Comparison of ENCODE assay signal across 9 mouse cellular contexts in the genomic region with DNA sequence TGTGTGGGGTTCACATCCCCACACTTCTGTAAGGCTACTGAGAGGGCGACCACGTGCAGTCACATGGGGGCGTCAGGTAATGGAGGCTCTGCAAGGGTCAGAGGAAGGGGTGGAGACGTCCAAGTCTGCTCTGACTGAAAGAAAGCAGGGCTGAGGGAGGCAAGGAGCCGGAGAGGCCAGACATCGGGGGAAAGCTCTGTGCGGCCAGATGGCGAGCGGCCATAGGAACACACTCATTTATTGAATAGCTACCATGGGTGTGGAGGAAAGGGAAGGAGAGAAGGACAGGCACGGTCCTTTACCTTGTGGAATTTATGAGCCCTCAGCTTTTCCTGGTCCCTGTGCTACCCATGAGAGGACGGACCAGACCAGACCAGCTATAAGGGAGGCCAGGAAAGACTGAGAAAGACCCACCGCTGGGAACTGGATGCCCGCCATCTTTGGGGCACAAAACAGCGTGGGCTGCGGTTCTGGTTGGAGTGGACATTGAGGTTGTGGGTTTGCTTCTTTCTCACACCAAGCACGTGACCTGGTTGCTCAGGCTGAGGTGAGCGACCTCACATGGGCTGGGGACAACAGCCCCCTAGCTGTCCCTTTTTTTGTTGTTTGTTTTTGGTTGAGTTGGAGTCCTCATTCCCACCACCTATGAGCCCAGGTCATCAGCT. TPM values are rescaled to one million over a fixed set of nuclear protein-coding genes. Genes with fewer than 3 reads are reported as not detected.
DNase-seq lines count a peak whose midpoint lies in the region; ATAC-seq lines count a peak whose summit lies in the region.
"Had no signal": no experiment of that assay in that cellular context is flagged by ENCODE, and none has a peak within 500 bp of the region (broad histone marks: within the 10 kb centered on the region; RNA-seq: fewer than 3 reads in every experiment).

No protein-coding gene starts in this region.

- H3K4me2 ChIP-seq in hindbrain, embryonic 12.5 days (replicated peaks): no peak overlapping the region
- no peak overlapping the region for H3K4me2 ChIP-seq in hindbrain, embryonic 11.5 days (replicated peaks; ENCODE audit: low read depth, low read length)
- no peak overlapping the region for H3K4me2 ChIP-seq in embryonic facial prominence, embryonic 12.5 days (replicated peaks)
- H3K4me2 ChIP-seq in limb, embryonic 13.5 days (replicated peaks): peak overlapping the region; percentile 34

- no peak overlapping the region for H3K4me3 ChIP-seq in hindbrain, embryonic 12.5 days
- H3K4me3 ChIP-seq in hindbrain, embryonic 11.5 days (ENCODE audit: low read depth, low read length): no peak overlapping the region
- H3K4me3 ChIP-seq in embryonic facial prominence, embryonic 12.5 days: no peak overlapping the region
- no peak overlapping the region for H3K4me3 ChIP-seq in limb, embryonic 13.5 days

- WGBS in hindbrain, embryonic 12.5 days: 82% methylated on average over 17 of the region's 17 CpGs
- 86% methylated on average over 17 of the region's 17 CpGs for WGBS in hindbrain, embryonic 11.5 days
- 81% methylated on average over 17 of the region's 17 CpGs for WGBS in embryonic facial prominence, embryonic 12.5 days
- WGBS in limb, embryonic 13.5 days: 60% methylated on average over 17 of the region's 17 CpGs

- H3K9ac ChIP-seq in hindbrain, embryonic 12.5 days: no peak overlapping the region
- H3K9ac ChIP-seq in hindbrain, embryonic 11.5 days (ENCODE audit: low read depth, low read length): no peak overlapping the region
- H3K9ac ChIP-seq in embryonic facial prominence, embryonic 12.5 days: no peak overlapping the region
- H3K9ac ChIP-seq in limb, embryonic 13.5 days: no peak overlapping the region; the same call in 1 of the 2 replicates

- no peaks in the 10 kb centered on the region for H3K36me3 ChIP-seq in hindbrain, embryonic 12.5 days
- H3K36me3 ChIP-seq in hindbrain, embryonic 11.5 days (ENCODE audit: control insufficient read depth, insufficient read depth, low read length): no peaks in the 10 kb centered on the region
- no peaks in the 10 kb centered on the region for H3K36me3 ChIP-seq in embryonic facial prominence, embryonic 12.5 days
- H3K36me3 ChIP-seq in limb, embryonic 13.5 days: no peaks in the 10 kb centered on the region

- H3K4me1 ChIP-seq in hindbrain, embryonic 12.5 days: peaks cover 42% of the 10 kb centered on the region
- H3K4me1 ChIP-seq in hindbrain, embryonic 11.5 days (replicated peaks; ENCODE audit: control insufficient read depth, insufficient read depth, low read length): peaks cover 10% of the 10 kb centered on the region
- H3K4me1 ChIP-seq in embryonic facial prominence, embryonic 12.5 days: peaks cover 32% of the 10 kb centered on the region
- H3K4me1 ChIP-seq in limb, embryonic 13.5 days: peaks cover 51% of the 10 kb centered on the region

- ATAC-seq in hindbrain, embryonic 12.5 days (ENCODE audit: low FRiP score): no peak
- ATAC-seq in hindbrain, embryonic 11.5 days (ENCODE audit: low FRiP score): no peak
- no peak for ATAC-seq in embryonic facial prominence, embryonic 12.5 days (ENCODE audit: insufficient number of reproducible peaks, insufficient read depth, low FRiP score, low TSS enrichment)
- peak; percentile 20; the same call in 1 of the 2 replicates for ATAC-seq in limb, embryonic 13.5 days (ENCODE audit: low FRiP score, low read depth)
- ATAC-seq: Patski had no signal

- intact Hi-C loops in left cerebral cortex, postnatal 36 days (cut with DNase I): no loop called here

- H3K27ac ChIP-seq in hindbrain, embryonic 12.5 days: peak overlapping the region; percentile 70
- no peak overlapping the region for H3K27ac ChIP-seq in hindbrain, embryonic 11.5 days (ENCODE audit: low read depth, low read length)
- peak overlapping the region; percentile 95 for H3K27ac ChIP-seq in embryonic facial prominence, embryonic 12.5 days
- H3K27ac ChIP-seq in limb, embryonic 13.5 days: peak overlapping the region; percentile 96

- H3K9me3 ChIP-seq in hindbrain, embryonic 12.5 days (replicated peaks): no peaks in the 10 kb centered on the region
- no peaks in the 10 kb centered on the region for H3K9me3 ChIP-seq in hindbrain, embryonic 11.5 days (ENCODE audit: control insufficient read depth, low read length)
- H3K9me3 ChIP-seq in embryonic facial prominence, embryonic 12.5 days: no peaks in the 10 kb centered on the region
- H3K9me3 ChIP-seq in limb, embryonic 13.5 days: no peaks in the 10 kb centered on the region

- no peaks in the 10 kb centered on the region for H3K27me3 ChIP-seq in hindbrain, embryonic 12.5 days
- H3K27me3 ChIP-seq in hindbrain, embryonic 11.5 days (ENCODE audit: control insufficient read depth, insufficient read depth, low read length): no peaks in the 10 kb centered on the region
- no peaks in the 10 kb centered on the region for H3K27me3 ChIP-seq in embryonic facial prominence, embryonic 12.5 days
- no peaks in the 10 kb centered on the region for H3K27me3 ChIP-seq in limb, embryonic 13.5 days
- H3K27me3 ChIP-seq: Patski had no signal

- DNase-seq in hindbrain, embryonic 11.5 days (ENCODE audit: low spot score): no peak
- peak; percentile 42 for DNase-seq in CD4-positive helper T cell, adult 2 months (ENCODE audit: low read depth, low spot score)
- no peak for DNase-seq in left cerebral cortex, postnatal 36 days (ENCODE audit: low spot score in 2 of 2)
- no peak for DNase-seq in cerebellum, adult 8-10 months
- no peak for DNase-seq in MN1 (ENCODE audit: low spot score)

RNA-seq across cellular contexts. Expression of a gene that starts 22.1 kb away (rescaled TPM):
- 177 and 179 TPM in 2 replicates for polyA plus RNA-seq in hindbrain, embryonic 12.5 days (2016; fragmentation: Nextera tagmentation; extraction: Ambion mirVana)
- polyA plus RNA-seq in hindbrain, embryonic 11.5 days (2014; fragmentation: Nextera tagmentation; extraction: Ambion mirVana): 190 and 195 TPM in 2 replicates
- polyA plus RNA-seq in embryonic facial prominence, embryonic 12.5 days (2016; fragmentation: Nextera tagmentation; extraction: Ambion mirVana): 355 and 362 TPM in 2 replicates
- 392 and 402 TPM in 2 replicates for polyA plus RNA-seq in limb, embryonic 13.5 days (2015; fragmentation: Nextera tagmentation; extraction: Ambion mirVana)
- 10 to 100 TPM; 30.1 to 34.9 TPM for total RNA-seq in left cerebral cortex, postnatal 36 days (2021)

RNA-seq across cellular contexts. Expression of a gene that starts 24.9 kb away (rescaled TPM):
- polyA plus RNA-seq in hindbrain, embryonic 12.5 days (2016; fragmentation: Nextera tagmentation; extraction: Ambion mirVana): 27.5 and 29.5 TPM in 2 replicates
- 26.5 and 28.7 TPM in 2 replicates for polyA plus RNA-seq in hindbrain, embryonic 11.5 days (2014; fragmentation: Nextera tagmentation; extraction: Ambion mirVana)
- polyA plus RNA-seq in embryonic facial prominence, embryonic 12.5 days (2016; fragmentation: Nextera tagmentation; extraction: Ambion mirVana): 34.2 and 35.8 TPM in 2 replicates
- 34.6 and 34.9 TPM in 2 replicates for polyA plus RNA-seq in limb, embryonic 13.5 days (2015; fragmentation: Nextera tagmentation; extraction: Ambion mirVana)
- 10 to 100 TPM; 16.9 to 20.6 TPM for total RNA-seq in left cerebral cortex, postnatal 36 days (2021)
